Mouse (Mus musculus) ES-CJ7 (cell line): ENCODE data around the gene Hmgcl.
A peak's percentile ranks its signal among the peaks of the same experiment; 100 is the strongest.

Experiments
- DNase-seq: peaks from one replicate; pipeline ENCODE4 v3.0.0; 2011; ENCODE audit warnings: low read depth, low spot score

Hmgcl gene

GRCm38 (mm10) chr4:135926861-135927260 is 19.4 kb upstream of the Hmgcl start:
- DNase-seq, result peak; percentile 57

GRCm38 (mm10) chr4:135928376-135928775 is 17.9 kb upstream of the Hmgcl start:
- no peak for DNase-seq

GRCm38 (mm10) chr4:135929405-135929804 is 16.8 kb upstream of the Hmgcl start:
- DNase-seq, result no peak

- no peak for DNase-seq
Observed at GRCm38 (mm10) chr4:135929828-135930227, 16.4 kb upstream of the Hmgcl start.

- no peak for DNase-seq
Observed at GRCm38 (mm10) chr4:135930239-135930638, 16.0 kb upstream of the Hmgcl start.

- peak; percentile 46 for DNase-seq
Observed at GRCm38 (mm10) chr4:135931832-135932231, 14.4 kb upstream of the Hmgcl start.

- DNase-seq, result no peak
Observed at GRCm38 (mm10) chr4:135934708-135935500, 11.3 kb upstream of the Hmgcl start.

- DNase-seq, result no peak
Observed at GRCm38 (mm10) chr4:135935502-135935901, 10.7 kb upstream of the Hmgcl start.

- DNase-seq, result peak; percentile 40
Observed at GRCm38 (mm10) chr4:135938858-135939257, 7.4 kb upstream of the Hmgcl start.

GRCm38 (mm10) chr4:135941026-135941425 is 5.2 kb upstream of the Hmgcl start:
- DNase-seq, result peak; percentile 71

- DNase-seq, result no peak
Observed at GRCm38 (mm10) chr4:135942193-135942592, 4.1 kb upstream of the Hmgcl start.

GRCm38 (mm10) chr4:135943389-135943788 is 2.9 kb upstream of the Hmgcl start:
- DNase-seq, result no peak

GRCm38 (mm10) chr4:135945706-135946105 is 542 bp upstream of the Hmgcl start:
- DNase-seq, result no peak

- no peak for DNase-seq
Observed at GRCm38 (mm10) chr4:135946659-135947301, 532 bp downstream of the Hmgcl start.

GRCm38 (mm10) chr4:135948142-135948541 is 1.9 kb downstream of the Hmgcl start:
- no peak for DNase-seq

GRCm38 (mm10) chr4:135949475-135949874 is 3.2 kb downstream of the Hmgcl start:
- DNase-seq, result no peak

GRCm38 (mm10) chr4:135949911-135950310 is 3.7 kb downstream of the Hmgcl start:
- peak; percentile 36 for DNase-seq

- DNase-seq, result no peak
Observed at GRCm38 (mm10) chr4:135950365-135950764, 4.1 kb downstream of the Hmgcl start.

- DNase-seq, result peak; percentile 75
Observed at GRCm38 (mm10) chr4:135951505-135951904, 5.3 kb downstream of the Hmgcl start.

- no peak for DNase-seq
Observed at GRCm38 (mm10) chr4:135953179-135953578, 6.9 kb downstream of the Hmgcl start.

GRCm38 (mm10) chr4:135954241-135954640 is 8.0 kb downstream of the Hmgcl start:
- peak; percentile 41 for DNase-seq

- DNase-seq, result no peak
Observed at GRCm38 (mm10) chr4:135955886-135956285, 9.6 kb downstream of the Hmgcl start.

- no peak for DNase-seq
Observed at GRCm38 (mm10) chr4:135958354-135958753, 12.1 kb downstream of the Hmgcl start.
